Comparison of ENCODE assay signal across 27 mouse cellular contexts in genomic region chr8:61327333-61327732, GRCm38 (mm10).
"Had no signal": no experiment of that assay in that cellular context is flagged by ENCODE, and none has a peak within 500 bp of the region (broad histone marks: within the 10 kb centered on the region; RNA-seq: fewer than 3 reads in every experiment).

No protein-coding gene starts in this region.

- H3K36me3 ChIP-seq: heart, embryonic 15.5 days; intestine, embryonic 15.5 days had no signal

- H3K9ac ChIP-seq: heart, embryonic 13.5 days; heart, embryonic 15.5 days; hindbrain, embryonic 12.5 days; hindbrain, embryonic 14.5 days; intestine, embryonic 15.5 days; limb, embryonic 12.5 days; liver, embryonic 14.5 days had no signal

- H3K4me3 ChIP-seq: gastrocnemius, adult 2 months; heart, adult 2 months; heart, embryonic 13.5 days; heart, embryonic 15.5 days; hindbrain, embryonic 10.5 days; hindbrain, embryonic 12.5 days; intestine, embryonic 15.5 days; left cerebral cortex, adult 2 months; limb, embryonic 10.5 days; limb, embryonic 12.5 days had no signal

- ATAC-seq: hindbrain, embryonic 16.5 days; inflammation-experienced regulatory T-cells, adult 6 months; intestine, embryonic 15.5 days; intestine, postnatal 0 days had no signal

- DNase-seq: gastrocnemius, adult 2 months; gastrocnemius, postnatal 10 days; gastrocnemius, postnatal 25 days; heart, adult 2 months; heart, postnatal 4 days; kidney, adult 18-20 months; kidney, adult 8-10 months; kidney, postnatal 10 days; kidney, postnatal 25 days; kidney, postnatal 4 days; layer of hippocampus, adult 9-11 months; liver had no signal

- H3K27ac ChIP-seq: gastrocnemius, adult 2 months; heart, adult 2 months; heart, embryonic 13.5 days; heart, embryonic 15.5 days; hindbrain, embryonic 10.5 days; hindbrain, embryonic 12.5 days; hindbrain, embryonic 14.5 days; intestine, embryonic 15.5 days; left cerebral cortex, adult 2 months; limb, embryonic 10.5 days; limb, embryonic 12.5 days; liver, embryonic 14.5 days had no signal

- H3K4me1 ChIP-seq: intestine, embryonic 15.5 days had no signal

- H3K4me2 ChIP-seq: heart, embryonic 11.5 days; heart, embryonic 13.5 days; heart, embryonic 15.5 days; hindbrain, embryonic 12.5 days; hindbrain, embryonic 14.5 days; intestine, embryonic 15.5 days; limb, embryonic 12.5 days; liver, embryonic 11.5 days had no signal

- H3K9me3 ChIP-seq: heart, embryonic 13.5 days; heart, embryonic 15.5 days; hindbrain, embryonic 10.5 days; hindbrain, embryonic 12.5 days; intestine, embryonic 15.5 days; limb, embryonic 10.5 days; limb, embryonic 12.5 days had no signal

- H3K27me3 ChIP-seq: heart, embryonic 13.5 days; heart, embryonic 15.5 days; hindbrain, embryonic 12.5 days; intestine, embryonic 15.5 days; limb, embryonic 12.5 days had no signal
